Mouse (Mus musculus): ENCODE measurements around the gene Oxsm.

Gene Oxsm

DNA sequence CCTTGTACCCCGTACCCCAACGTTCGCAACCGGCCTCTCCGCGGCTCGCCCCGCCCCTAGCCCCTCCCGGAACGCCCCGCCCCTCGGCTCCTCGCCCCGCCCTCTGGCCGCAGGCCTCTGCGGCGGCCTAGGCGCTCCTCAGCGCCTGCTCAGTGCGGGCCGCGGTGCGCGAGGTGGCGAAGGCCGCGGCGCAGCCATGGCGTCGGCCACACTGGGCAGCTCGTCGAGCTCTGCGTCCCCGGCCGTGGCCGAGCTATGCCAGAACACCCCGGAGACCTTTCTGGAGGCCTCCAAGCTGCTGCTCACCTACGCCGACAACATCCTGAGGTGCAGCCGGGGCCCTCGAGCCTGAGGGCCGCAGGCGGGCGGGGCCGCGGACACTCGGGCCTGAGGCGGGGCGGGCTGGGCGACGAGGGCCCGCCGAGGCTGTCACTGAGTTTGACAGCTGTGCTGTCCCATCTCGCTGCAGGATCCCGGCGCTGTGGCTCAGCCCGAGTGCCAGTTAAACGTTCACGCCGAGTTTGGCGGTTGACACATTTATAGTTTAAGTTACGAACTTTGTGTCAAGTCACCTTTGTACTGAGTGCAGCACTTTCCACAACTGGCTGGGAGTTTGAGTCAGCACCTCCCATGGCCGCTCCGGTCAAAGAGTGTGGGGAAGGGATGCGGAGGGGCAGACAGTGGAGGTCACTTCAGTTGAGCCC lies at the start of gene Oxsm, which contains the start of gene Ngly1:
Gene Oxsm (minus strand): TSS at position 638 of the 704 bp plus-strand sequence.
Gene Ngly1 (plus strand): TSS at position 110 of the 704 bp plus-strand sequence.
- DNase-seq (ENCODE audit: inconsistent ontology term) = peak; percentile 92

- DNase-seq (ENCODE audit: inconsistent ontology term) = no peak
Observed at GRCm38 (mm10) chr14:16296816-16297468, 47.3 kb upstream of the Oxsm start.

DNA sequence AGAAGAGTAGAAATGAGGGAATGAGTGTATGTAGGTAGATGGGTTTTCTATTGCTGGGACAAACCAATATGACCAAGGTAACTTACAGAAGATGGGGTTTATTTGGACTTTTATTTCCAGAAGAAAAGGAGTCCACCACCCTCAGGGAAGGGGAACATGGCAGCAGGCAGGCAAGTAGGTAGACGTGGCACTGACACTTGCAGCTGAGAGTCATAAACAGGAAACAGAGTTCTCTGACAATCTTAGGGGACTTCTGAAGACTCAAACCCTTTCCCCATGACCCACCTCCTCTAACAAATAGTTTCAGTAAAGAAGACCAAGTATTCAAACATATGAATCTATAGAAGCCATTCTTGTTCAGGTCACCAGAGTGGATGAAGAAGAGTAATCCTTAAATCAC lies 44.3 kb upstream of the Oxsm start:
- no peak for DNase-seq (ENCODE audit: inconsistent ontology term)

DNA sequence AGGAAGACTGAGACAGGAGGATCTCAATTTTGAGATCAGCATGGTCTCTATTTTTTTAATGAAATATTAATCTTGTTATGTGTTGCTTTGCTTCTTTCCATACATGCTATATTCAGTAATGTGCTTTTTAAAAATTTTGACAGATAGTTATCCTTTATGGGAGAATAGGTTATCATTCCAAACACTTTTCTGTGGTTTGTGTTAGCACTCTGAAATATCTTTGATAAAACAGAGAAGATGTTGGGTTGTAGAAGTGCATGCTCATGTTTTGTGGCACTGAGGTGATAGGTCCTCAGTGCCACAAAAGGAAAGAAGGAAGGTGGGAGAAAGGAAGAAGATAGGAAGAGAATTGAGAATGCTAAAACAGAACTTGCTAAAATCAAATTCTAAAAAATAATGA lies 43.4 kb upstream of the Oxsm start:
- no peak for DNase-seq (ENCODE audit: inconsistent ontology term)

- no peak for DNase-seq (ENCODE audit: inconsistent ontology term)
Observed at GRCm38 (mm10) chr14:16292371-16292770, 42.8 kb upstream of the Oxsm start.

DNA sequence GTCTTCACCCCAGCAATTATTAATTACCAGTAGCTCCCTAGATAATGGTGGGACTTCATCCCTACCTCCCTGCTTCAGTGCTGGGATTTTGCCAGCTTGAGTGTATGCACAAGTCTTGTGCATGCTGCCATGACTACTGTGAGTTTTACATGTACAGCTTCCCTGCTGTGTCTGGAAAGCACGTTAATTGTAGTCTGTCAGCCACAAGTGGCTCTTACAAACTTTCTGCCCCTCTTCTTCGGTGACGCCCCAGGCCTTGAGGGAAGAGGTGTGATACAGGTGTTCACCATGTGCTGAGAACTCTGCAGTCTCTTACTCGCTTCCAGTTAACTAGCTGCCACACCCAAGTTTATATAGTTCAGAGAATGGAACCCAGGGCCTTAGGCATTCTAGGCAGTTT lies 34.4 kb upstream of the Oxsm start:
- no peak for DNase-seq (ENCODE audit: inconsistent ontology term)

DNA sequence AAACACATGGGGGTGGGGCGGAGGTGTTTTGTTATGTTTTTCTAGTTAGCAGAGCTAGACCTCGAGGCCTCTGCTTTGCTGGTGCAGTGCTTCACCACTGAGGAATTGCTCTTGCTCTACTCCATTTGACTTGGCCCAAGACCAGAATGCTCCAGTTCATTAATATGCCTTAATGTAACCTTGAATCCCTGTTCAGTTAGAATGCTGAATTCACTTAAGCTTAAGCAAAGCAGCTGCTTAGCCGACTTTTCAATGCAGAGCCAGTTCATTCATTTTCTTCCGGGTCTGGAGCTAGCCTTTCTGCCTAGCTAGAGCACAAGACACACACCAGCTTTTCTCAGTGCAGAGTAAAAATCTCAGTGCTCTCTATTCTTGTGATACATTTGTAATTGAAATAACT lies 29.6 kb upstream of the Oxsm start:
- no peak for DNase-seq (ENCODE audit: inconsistent ontology term)

DNA sequence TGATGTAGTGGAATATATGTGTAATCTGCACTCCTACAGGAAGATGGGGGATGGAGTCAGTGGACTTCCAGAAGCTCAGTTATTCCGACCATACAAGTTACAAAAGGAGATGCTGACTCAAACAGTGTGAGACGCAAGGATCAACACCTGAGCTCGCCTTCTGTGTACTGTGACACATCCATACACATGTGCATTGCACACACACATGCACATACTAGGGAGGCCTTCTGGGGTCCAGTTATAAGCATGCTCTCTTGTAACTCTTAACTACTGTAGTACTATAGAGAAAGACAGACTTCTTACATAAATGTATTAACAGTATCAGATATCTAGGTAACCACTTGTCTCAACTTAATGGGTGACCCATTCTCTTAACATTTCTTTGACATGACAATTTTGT lies 24.1 kb upstream of the Oxsm start:
- DNase-seq (ENCODE audit: inconsistent ontology term) = no peak

GRCm38 (mm10) chr14:16269776-16270175 lies 20.2 kb upstream of the Oxsm start:
- DNase-seq (ENCODE audit: inconsistent ontology term) = no peak

DNA sequence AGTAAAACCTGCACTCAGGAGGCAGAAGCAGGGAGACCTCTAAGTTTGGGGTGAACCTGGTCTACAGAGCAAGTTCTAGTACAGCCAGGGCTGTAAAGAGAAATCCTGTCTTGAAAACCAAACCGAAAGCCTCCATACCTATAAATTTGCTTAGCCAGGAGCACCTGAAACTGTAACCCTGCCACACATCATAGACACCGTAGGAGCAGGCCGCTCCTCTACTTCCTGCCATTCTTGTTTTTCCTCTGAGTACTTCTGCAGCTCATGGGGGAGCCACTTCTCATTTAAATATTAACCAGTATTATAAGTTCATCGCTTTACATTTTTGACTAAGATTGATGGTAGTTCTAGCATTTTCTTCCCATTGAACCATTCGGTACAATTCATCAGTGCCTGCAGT lies 17.4 kb upstream of the Oxsm start:
- no peak for DNase-seq (ENCODE audit: inconsistent ontology term)

DNA sequence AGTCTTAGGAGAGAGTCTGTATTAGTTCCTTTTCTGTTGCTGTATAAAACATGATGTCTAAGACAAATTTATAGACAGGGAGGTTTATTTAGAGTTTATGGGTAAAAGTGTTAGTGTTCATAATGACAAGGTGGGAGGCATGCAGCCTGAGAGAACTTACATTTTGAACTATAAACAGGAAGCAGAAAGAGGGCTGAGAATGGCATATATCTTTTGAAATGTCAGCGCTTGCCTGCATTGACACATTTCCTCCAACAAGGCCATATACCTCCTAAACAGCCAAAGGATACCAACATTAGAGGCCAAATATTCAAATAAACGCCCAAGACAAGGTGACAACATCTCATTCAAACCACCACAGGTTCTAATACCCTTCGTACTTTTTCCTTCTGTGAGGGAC lies 12.3 kb upstream of the Oxsm start:
- DNase-seq (ENCODE audit: inconsistent ontology term) = no peak

- DNase-seq (ENCODE audit: inconsistent ontology term) = peak; percentile 51
Observed at GRCm38 (mm10) chr14:16260541-16260940, 10.9 kb upstream of the Oxsm start.

- DNase-seq (ENCODE audit: inconsistent ontology term) = peak; percentile 61
Observed at GRCm38 (mm10) chr14:16256209-16256608, 6.6 kb upstream of the Oxsm start.

DNA sequence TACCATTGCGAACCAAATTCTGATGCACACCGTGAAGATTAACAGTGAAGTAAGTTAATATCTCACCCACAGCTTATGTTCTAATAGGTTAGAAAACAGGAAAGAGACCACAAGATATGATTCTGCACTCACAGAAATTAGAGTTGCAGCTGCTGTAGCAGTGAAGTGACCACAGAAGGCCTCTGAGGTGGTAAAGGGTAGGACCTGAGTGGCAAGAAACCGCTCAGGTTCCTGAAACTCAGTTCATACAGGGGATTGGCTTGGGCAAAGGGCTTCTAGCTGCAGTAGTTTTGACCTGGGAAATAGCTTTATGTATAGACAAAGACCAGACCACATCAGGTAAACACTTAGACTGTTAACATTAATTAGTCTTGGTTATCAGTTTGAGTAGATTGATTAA lies 6.1 kb upstream of the Oxsm start:
- DNase-seq (ENCODE audit: inconsistent ontology term) = no peak

DNA sequence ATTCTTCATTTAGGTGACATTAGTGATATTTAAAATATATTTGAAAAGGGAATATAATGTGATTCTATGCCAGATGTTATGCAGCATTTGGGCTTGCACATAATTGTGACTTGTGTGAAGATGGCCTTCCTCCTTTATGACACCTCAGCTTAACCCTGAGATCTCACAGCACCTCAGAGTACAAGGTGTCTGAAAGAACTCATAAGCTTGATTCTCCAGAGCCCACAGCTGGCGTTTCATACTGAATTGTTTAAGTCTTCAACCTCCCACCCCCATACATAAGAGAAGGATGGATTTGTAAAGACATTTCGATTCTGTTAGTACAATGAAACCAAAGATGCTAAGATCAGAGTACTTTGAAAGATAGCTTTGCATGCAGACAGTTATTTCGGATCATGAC lies 491 bp upstream of the Oxsm start:
- DNase-seq (ENCODE audit: inconsistent ontology term) = no peak

DNA sequence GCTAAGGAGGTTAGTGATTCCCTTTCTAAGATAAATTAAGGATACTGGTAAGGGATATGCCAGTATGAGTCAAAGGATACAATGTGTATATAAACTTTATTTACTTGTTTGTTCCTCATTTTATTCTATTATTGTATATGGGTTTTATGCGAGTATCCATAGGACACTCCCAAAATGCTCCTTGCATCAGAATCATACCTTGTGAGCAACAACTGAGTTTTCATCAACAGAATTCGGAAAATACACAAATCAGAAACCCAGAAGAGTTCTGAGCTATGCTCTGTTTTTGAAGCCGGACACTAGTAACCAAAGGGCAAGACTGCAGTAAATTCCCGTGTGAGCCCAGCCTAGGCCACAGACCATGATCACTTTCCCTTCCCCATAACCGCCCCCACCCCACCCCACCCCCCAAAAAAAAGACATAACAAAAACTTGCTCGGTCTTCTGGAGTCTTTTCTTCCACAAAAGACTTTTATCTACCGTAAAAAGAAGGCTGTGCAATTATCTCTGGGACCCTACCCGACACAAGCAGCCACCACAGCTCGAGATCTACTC lies 928 bp downstream of the Oxsm start:
- peak; percentile 16 for DNase-seq (ENCODE audit: inconsistent ontology term)

GRCm38 (mm10) chr14:16248135-16248534 lies 1.5 kb downstream of the Oxsm start:
- no peak for DNase-seq (ENCODE audit: inconsistent ontology term)

GRCm38 (mm10) chr14:16246340-16246912 lies 3.2 kb downstream of the Oxsm start:
- DNase-seq (ENCODE audit: inconsistent ontology term) = peak; percentile 45

DNA sequence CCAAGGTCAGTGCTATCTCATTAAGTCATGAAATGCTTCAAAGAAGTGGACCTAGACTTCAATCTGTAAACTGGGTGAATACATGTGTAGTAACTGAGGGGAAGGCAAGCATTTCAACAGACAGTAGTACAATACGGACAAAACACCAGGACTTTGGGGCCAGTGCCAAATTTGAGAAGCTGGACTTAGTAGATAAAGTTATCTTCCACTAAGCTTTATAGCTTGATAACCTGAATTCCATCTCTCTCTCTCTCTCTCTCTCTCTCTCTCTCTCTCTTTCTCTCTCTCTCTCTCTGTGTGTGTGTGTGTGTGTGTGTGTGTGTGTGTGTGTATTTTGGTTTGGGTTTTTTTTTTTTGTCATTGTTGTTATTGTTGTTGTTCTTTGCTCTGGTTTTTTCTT lies 4.5 kb downstream of the Oxsm start:
- no peak for DNase-seq (ENCODE audit: inconsistent ontology term)

DNA sequence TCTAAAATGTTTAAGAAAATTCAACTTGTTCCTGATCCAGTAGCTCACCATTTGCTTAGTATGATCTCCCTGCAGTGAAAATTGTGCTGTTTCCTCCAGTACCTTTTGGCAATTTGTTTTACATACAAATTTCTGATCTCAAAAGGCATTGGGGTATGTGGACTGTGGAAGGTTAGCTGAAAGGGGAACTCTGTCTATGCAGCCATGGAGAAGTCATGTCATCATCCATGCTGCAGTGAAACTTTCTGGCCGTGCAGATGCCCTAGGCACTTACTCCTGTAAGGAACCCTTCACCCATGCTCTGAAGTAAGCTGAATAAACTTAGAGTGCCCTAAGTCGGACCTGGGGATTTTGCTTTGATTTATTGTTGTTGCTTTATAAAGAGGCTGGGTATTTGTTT lies 5.2 kb downstream of the Oxsm start:
- DNase-seq (ENCODE audit: inconsistent ontology term) = no peak

DNA sequence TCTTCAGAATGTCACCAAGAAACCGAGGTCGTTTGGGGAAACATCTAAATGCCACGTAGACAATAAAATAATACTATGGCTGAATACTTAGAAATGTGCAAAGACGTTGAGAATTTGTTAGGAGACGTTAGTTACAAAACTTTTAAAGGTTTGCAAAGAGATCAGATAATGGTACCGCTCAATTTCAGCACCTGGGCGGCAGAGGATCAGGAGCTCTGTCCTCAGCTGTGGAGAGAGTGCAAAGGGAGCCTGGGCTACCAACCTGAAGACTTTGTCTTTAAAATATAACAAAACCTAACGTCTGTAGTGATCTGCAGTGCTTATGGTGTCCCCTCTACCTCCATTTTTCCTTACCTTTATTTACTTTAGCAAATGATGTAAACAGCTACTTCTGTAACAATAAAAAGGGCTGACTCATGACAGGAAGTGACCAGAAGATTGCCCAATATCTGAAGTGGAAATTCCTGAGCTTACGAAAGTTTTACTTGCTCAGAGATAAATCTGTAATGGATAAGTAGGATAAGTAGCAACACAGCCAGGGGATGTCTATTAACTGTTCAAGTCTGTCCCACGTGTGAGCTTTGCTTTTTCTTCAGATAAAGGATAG lies 5.9 kb downstream of the Oxsm start:
- DNase-seq (ENCODE audit: inconsistent ontology term) = peak; percentile 44

- DNase-seq (ENCODE audit: inconsistent ontology term) = peak; percentile 81
Observed at GRCm38 (mm10) chr14:16242947-16243602, 6.5 kb downstream of the Oxsm start.
